Mouse (Mus musculus) WW6 (cell line): ENCODE results near the gene Nipsnap3a.
A peak's percentile ranks its signal among the peaks of the same experiment; 100 is the strongest.

ENCODE experiments used
- DNase-seq: peaks from one replicate; pipeline ENCODE4 v3.0.0-alpha.2; 2013; ENCODE audit warnings: low read depth, low spot score

Nipsnap3a gene

DNA sequence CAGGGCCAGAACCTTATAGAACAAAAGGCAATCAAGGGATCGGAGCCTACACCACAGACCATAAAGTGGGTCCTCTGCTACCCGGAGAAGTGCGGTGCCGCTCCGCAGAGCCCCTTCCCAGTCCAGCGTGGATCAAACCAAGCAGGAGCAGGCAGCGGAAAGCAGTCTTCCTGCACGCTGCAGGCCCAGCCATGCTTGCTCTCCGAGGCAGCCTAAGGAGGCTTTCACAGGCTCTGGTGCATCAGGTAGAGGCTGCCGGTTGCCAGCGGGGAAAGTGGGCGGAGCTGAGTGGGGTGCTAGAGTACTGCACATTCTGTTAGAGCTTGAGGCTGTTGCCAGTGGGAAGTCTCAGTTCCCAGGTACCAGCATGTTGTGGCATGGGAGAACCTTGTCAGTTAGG is at the start of gene Nipsnap3a:
Gene Nipsnap3a (plus strand): TSS at position 25 of the 400 bp plus-strand sequence.
- DNase-seq = no peak

GRCm38 (mm10) chr4:52946665-52947064 is 42.4 kb upstream of the Nipsnap3a start:
- no peak for DNase-seq

DNA sequence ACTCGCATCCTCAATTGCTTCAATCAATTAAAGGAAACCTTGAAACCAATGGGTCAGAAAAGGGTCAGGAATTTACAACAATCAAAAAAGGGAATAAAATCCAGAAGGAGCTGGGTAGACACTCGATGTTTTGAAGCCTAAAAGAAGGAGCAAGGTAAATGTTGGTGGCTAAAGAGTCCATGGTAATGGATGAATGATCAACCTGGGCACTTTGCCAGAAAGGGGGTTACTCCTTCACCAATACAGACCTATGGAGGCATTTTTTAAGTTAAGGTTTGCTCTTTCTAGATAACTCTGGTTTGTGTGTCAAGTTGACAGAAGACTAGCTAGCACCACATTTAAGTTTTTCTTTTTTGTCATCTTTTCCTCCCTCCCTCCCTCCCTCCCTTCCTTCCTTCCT is 40.1 kb upstream of the Nipsnap3a start:
- no peak for DNase-seq

GRCm38 (mm10) chr4:52958693-52959092 is 30.4 kb upstream of the Nipsnap3a start:
- DNase-seq = peak; percentile 3

DNA sequence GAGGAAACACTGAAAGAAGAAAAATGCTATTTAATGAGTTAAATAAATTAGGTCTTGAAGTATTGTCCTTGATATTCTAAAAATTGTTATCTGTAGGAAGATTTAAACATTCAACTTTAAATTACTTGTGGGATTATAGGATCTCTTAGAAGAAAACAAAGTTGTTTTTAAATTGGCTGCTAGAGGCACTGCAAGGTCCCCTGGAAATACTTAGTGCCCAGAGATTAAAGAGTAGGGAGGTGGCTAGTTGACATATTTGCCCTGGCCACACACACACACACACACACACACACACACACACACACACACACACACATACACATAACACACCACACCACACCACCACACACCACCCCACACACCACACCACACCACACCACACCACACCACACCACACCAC is 24.8 kb upstream of the Nipsnap3a start, which contains the start of gene Olfr270:
Gene Olfr270 (plus strand): TSS at position 301 of the 400 bp plus-strand sequence.
- DNase-seq = no peak

DNA sequence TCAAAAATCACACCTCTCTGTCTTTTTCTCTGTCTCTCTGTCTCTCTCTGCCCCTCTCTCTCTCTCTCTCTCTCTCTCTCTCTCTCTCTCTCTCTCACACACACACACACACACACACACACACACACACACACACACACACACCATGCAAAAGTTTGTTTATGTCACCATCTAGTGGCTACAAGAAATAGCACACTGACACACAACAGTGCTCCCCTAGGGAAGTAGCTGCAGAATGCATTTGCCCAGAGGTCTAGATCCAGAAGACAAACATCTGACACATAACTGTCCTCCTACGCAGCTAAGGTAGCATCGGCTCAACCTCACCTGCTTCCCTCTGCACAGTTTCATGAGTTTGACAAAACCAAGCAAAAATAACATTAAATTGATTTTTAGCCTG is 3.9 kb upstream of the Nipsnap3a start:
- DNase-seq = no peak

DNA sequence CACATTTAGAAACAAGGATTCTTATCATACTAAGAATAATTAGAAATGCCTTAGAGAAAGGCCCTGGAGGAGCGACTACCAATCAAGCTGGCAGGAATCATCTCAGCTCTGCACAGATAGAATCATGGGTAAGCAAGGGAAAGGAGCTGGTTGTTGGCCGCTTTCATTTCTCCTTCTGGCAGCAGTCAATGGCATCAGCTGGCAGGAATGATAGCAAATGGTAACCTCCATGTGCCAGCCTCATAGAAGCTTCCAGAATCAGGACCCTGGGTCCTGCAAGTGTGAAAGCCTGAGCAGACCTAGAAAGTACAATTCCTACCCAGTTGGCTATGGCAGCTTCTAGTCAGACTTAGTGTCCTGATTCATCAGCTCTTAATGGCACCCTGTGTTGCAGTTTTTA is 2.8 kb upstream of the Nipsnap3a start:
- no peak for DNase-seq

- no peak for DNase-seq
These were observed 10.4 kb downstream of the Nipsnap3a start for GRCm38 (mm10) chr4:52999449-52999848.

DNA sequence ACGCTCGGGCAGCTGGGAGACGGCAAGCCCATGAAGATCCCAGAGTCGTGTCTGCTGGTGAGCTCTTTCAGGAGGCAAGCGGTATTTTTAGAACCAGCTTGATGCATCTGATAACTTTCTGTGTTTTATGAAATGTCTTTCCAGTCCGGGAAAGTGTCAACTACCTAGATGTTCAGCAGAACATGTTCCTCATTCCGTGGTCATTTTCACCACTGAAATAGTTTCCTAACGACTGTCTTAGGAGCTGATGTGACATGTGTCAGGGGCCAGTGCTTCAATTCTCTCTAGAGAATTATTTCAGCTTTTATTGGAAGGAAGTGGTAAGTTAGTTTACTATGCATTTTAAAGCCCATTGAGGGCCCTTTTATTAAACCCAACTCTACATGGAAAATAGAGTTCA is 11.1 kb downstream of the Nipsnap3a start:
- no peak for DNase-seq

- DNase-seq = no peak
These were observed 20.1 kb downstream of the Nipsnap3a start for GRCm38 (mm10) chr4:53009183-53009582.

DNA sequence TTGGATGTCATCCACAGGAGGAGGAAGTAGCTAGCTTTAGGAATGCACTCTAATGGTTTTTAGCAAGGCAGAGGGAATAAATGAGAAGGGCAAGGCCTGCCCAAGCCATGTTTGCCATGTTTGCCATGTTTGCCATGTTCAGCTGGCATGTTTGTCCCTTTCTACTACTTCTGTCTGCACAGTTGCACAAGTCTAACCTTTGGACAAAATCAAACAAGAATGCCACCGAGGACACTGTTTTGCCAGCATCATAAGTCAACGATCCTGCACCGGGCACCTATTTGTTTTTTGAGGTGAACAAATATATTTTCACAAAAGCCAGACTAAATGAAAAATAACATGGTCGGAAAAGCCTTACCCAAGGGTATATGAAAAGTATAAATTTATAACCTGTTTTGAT is 20.8 kb downstream of the Nipsnap3a start:
- DNase-seq = no peak

GRCm38 (mm10) chr4:53011732-53012361 is 22.8 kb downstream of the Nipsnap3a start, which contains the start of gene Nipsnap3b:
Gene Nipsnap3b, plus strand, starts transcription at chr4:53011880.
- peak; percentile 90 for DNase-seq

- DNase-seq = no peak
These were observed 25.3 kb downstream of the Nipsnap3a start for GRCm38 (mm10) chr4:53014421-53014820.

GRCm38 (mm10) chr4:53015024-53015423 is 26.0 kb downstream of the Nipsnap3a start:
- DNase-seq = no peak

DNA sequence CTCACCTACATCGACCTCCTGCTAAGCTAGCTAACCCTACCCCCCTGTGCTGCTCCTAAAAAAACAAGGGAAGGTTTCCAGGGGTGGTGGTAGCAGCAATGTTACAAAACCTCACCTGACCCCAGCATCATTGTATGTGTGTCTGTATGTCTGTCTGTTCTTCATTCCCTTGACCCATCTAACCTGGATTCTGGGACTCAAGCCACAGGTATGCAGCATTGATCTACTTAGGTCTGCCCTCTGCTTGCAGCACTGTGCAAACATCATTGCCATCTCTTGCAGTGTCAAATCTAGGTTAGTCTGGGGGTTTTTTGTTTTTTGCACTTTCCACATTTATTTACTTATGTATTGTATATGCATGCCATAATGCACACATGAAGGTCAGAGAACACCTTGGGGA is 29.3 kb downstream of the Nipsnap3a start:
- no peak for DNase-seq

GRCm38 (mm10) chr4:53023189-53023925 is 34.3 kb downstream of the Nipsnap3a start:
- DNase-seq = no peak

- no peak for DNase-seq
These were observed 35.3 kb downstream of the Nipsnap3a start for GRCm38 (mm10) chr4:53024397-53024796.

DNA sequence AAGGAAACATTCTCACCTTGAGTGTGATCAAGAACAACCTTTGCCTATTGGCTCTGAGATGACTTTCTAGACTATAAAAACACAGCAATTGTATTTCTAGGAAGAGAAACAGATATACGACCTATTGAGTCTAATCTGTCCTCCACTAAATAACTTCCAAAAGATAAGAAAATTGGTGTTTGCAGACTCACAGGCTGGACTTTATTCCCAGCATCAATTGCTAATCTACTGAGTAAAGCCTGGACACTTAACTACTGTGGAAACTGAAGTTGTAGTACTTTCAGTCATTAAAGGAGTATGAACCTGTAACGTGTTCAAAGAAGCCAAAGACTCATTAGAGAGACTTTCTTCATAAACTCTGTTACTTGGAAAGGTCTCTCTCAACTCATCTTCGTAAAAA is 38.7 kb downstream of the Nipsnap3a start:
- no peak for DNase-seq

GRCm38 (mm10) chr4:53030326-53030948 is 41.4 kb downstream of the Nipsnap3a start:
- DNase-seq = no peak

GRCm38 (mm10) chr4:53043819-53044218 is 54.7 kb downstream of the Nipsnap3a start:
- no peak for DNase-seq

- DNase-seq = no peak
These were observed 56.7 kb downstream of the Nipsnap3a start for GRCm38 (mm10) chr4:53045807-53046206.

DNA sequence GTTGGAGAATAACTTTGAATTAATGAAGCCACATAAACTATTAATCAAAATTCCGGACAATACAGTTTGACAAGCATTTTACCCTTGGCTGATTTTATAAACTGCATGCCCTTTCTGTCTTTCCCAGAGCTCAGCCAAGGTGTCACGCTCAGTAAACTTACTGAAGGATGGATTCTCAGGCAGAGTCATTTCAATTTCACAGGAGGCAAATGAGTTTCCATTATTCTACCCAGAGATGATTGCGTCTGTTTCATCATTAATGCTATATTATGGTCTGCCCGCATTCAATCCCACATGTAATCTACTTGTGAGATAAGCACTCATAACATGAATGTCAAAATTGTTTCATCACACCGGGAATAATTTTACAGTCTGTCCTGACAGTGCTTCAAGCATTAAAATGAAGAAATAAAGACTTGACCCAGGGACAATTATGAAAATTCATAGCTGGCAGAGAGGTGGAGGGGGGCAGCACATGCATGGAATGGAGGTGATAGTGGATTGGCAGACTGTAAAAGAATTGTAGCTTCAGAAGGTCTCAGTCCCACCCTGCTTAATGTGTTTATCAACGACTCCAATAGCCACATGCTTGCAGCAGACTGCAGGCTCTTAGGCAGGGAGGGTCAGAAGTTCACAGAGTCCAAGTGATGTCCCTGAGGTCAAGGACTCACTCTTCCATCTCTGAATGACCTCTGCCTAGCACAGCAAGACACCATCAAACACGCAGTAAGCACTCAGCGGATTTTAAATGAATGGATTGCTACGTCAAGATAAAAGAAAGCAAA is 57.4 kb downstream of the Nipsnap3a start:
- DNase-seq = no peak
